Mouse (Mus musculus): ENCODE measurements around the gene Rgl1. TPM values are rescaled to one million over a fixed set of nuclear protein-coding genes. Genes with fewer than 3 reads are reported as not detected.

Rgl1 gene
- total and polyA plus RNA-seq, 2 experiments from 2014 or later: 22.5 to 27.8 TPM

GRCm38 (mm10) chr1:152639344-152639743, 126.8 kb downstream of the Rgl1 start:
- Histone ChIP-seq H3K4me2 (ENCODE audit: low read depth) (no peak overlapping the region), H3K9ac (no peak overlapping the region), H3K4me3 (ENCODE audit: low read depth, low read length) (no peak overlapping the region), H3K36me3 (ENCODE audit: insufficient read depth) (no peaks in the 10 kb centered on the region), H3K27me3 (ENCODE audit: insufficient read depth, low read length) (no peaks in the 10 kb centered on the region), H3K4me1 (ENCODE audit: insufficient read depth) (peaks cover 8% of the 10 kb centered on the region; the same call in 1 of the 2 replicates), H3K27ac (ENCODE audit: low read depth, low read length) (no peak overlapping the region), H3K9me3 (ENCODE audit: low read length) (no peaks in the 10 kb centered on the region)
- WGBS: 61% methylated on average over 7 of the region's 7 CpGs
- no peak for TF ChIP-seq CTCF (IDR thresholded peaks at IDR 0.05; ENCODE audit: low read depth)
- no peak for DNase-seq
- no peak for ATAC-seq

GRCm38 (mm10) chr1:152634638-152635037, 131.5 kb downstream of the Rgl1 start:
- ATAC-seq (no peak), DNase-seq (no peak)
- Histone ChIP-seq H3K36me3 (ENCODE audit: insufficient read depth) (no peaks in the 10 kb centered on the region), H3K9ac (no peak overlapping the region), H3K4me3 (ENCODE audit: low read depth, low read length) (no peak overlapping the region), H3K27ac (ENCODE audit: low read depth, low read length) (no peak overlapping the region), H3K4me1 (ENCODE audit: insufficient read depth) (no peaks in the 10 kb centered on the region), H3K9me3 (ENCODE audit: low read length) (no peaks in the 10 kb centered on the region), H3K27me3 (ENCODE audit: insufficient read depth, low read length) (no peaks in the 10 kb centered on the region), H3K4me2 (ENCODE audit: low read depth) (no peak overlapping the region)
- 72% methylated on average over 5 of the region's 5 CpGs for WGBS
- TF ChIP-seq CTCF (IDR thresholded peaks at IDR 0.05; ENCODE audit: low read depth): no peak

- H3K4me2 ChIP-seq (ENCODE audit: low read depth): no peak overlapping the region
- WGBS: 24% methylated on average over 3 of the region's 3 CpGs
- no peaks in the 10 kb centered on the region for H3K4me1 ChIP-seq (ENCODE audit: insufficient read depth)
- DNase-seq (no peak), ATAC-seq (no peak)
- no peak overlapping the region for H3K27ac ChIP-seq (ENCODE audit: low read depth, low read length)
- H3K4me3 ChIP-seq (ENCODE audit: low read depth, low read length): no peak overlapping the region
- no peaks in the 10 kb centered on the region for H3K27me3 ChIP-seq (ENCODE audit: insufficient read depth, low read length)
- no peak for TF ChIP-seq CTCF (IDR thresholded peaks at IDR 0.05; ENCODE audit: low read depth)
- no peak overlapping the region for H3K9ac ChIP-seq
- no peaks in the 10 kb centered on the region for H3K36me3 ChIP-seq (ENCODE audit: insufficient read depth)
- no peaks in the 10 kb centered on the region for H3K9me3 ChIP-seq (ENCODE audit: low read length)
These were observed 136.4 kb downstream of the Rgl1 start for GRCm38 (mm10) chr1:152629780-152630179.

- H3K9me3 ChIP-seq (ENCODE audit: low read length): no peaks in the 10 kb centered on the region
- H3K27me3 ChIP-seq (ENCODE audit: insufficient read depth, low read length): no peaks in the 10 kb centered on the region
- peak overlapping the region; percentile 91 for H3K4me2 ChIP-seq (ENCODE audit: low read depth)
- H3K4me3 ChIP-seq (ENCODE audit: low read depth, low read length): 0 out of 2 replicates have a peak overlapping the region, but pooled peaks have one; percentile 63
- H3K36me3 ChIP-seq (ENCODE audit: insufficient read depth): no peaks in the 10 kb centered on the region
- H3K27ac ChIP-seq (ENCODE audit: low read depth, low read length): no peak overlapping the region
- H3K4me1 ChIP-seq (ENCODE audit: insufficient read depth): no peaks in the 10 kb centered on the region
- peak overlapping the region; percentile 64 for H3K9ac ChIP-seq
- DNase-seq (no peak), ATAC-seq (no peak)
- no peak for TF ChIP-seq CTCF (IDR thresholded peaks at IDR 0.05; ENCODE audit: low read depth)
These were observed 140.5 kb downstream of the Rgl1 start for GRCm38 (mm10) chr1:152625651-152626050.

GRCm38 (mm10) chr1:152624644-152625454, 141.3 kb downstream of the Rgl1 start:
- H3K9ac ChIP-seq: peak overlapping the region; percentile 64
- TF ChIP-seq CTCF (IDR thresholded peaks at IDR 0.05; ENCODE audit: low read depth): peak; percentile 46
- DNase-seq: peak; percentile 78
- H3K36me3 ChIP-seq (ENCODE audit: insufficient read depth): no peaks in the 10 kb centered on the region
- H3K4me3 ChIP-seq (ENCODE audit: low read depth, low read length): peak overlapping the region; percentile 63
- H3K27me3 ChIP-seq (ENCODE audit: insufficient read depth, low read length): no peaks in the 10 kb centered on the region
- H3K9me3 ChIP-seq (ENCODE audit: low read length): no peaks in the 10 kb centered on the region
- peak overlapping the region; percentile 91 for H3K4me2 ChIP-seq (ENCODE audit: low read depth)
- under 1% methylated on average over 46 of the region's 61 CpGs for WGBS
- peak overlapping the region; percentile 78 for H3K27ac ChIP-seq (ENCODE audit: low read depth, low read length)
- no peaks in the 10 kb centered on the region for H3K4me1 ChIP-seq (ENCODE audit: insufficient read depth)
- ATAC-seq: peak; percentile 87

GRCm38 (mm10) chr1:152623375-152624270, 142.5 kb downstream of the Rgl1 start:
- Histone ChIP-seq H3K4me2 (ENCODE audit: low read depth) (peak overlapping the region; percentile 91), H3K9ac (no peak overlapping the region; the same call in 1 of the 2 replicates), H3K36me3 (ENCODE audit: insufficient read depth) (no peaks in the 10 kb centered on the region), H3K4me1 (ENCODE audit: insufficient read depth) (no peaks in the 10 kb centered on the region), H3K4me3 (ENCODE audit: low read depth, low read length) (peak overlapping the region; percentile 63), H3K27me3 (ENCODE audit: insufficient read depth, low read length) (no peaks in the 10 kb centered on the region), H3K9me3 (ENCODE audit: low read length) (no peaks in the 10 kb centered on the region), H3K27ac (ENCODE audit: low read depth, low read length) (no peak overlapping the region)
- no peak for TF ChIP-seq CTCF (IDR thresholded peaks at IDR 0.05; ENCODE audit: low read depth)
- ATAC-seq: no peak
- 34% methylated on average over 12 of the region's 12 CpGs for WGBS
- no peak for DNase-seq

All from forebrain, postnatal 0 days (tissue).